Mouse (Mus musculus) intestine, embryonic 16.5 days (tissue): ENCODE results near the gene Zbtb37. TPM values are rescaled to one million over a fixed set of nuclear protein-coding genes. Genes with fewer than 3 reads are reported as not detected.

Source experiments
- ATAC-seq: fragments of 200-750 bp; cut with Nextera tagmentation; 2 replicates; pipeline ENCODE4 v1.8.0; 2017; ENCODE audit warnings: moderate TSS enrichment, moderate library complexity
- H3K27ac ChIP-seq: fragments of 300-500 bp; sonication (generic); 2 replicates; pipeline ENCODE4 v1.5.1; 2014; ENCODE audit warnings: mild to moderate bottlenecking, low read length
- H3K27me3 ChIP-seq: fragments of 300-500 bp; sonication (generic); replicated peaks from 2 replicates; pipeline ENCODE4 v1.6.1; 2014; ENCODE audit warnings: low read length, control low read depth, mixed read lengths; ENCODE audit not compliant: control insufficient read depth, insufficient read depth
- H3K36me3 ChIP-seq: fragments of 300-500 bp; sonication (generic); 2 replicates; pipeline ENCODE4 v1.6.1; 2014; ENCODE audit warnings: low read length, control low read depth; ENCODE audit not compliant: control insufficient read depth, insufficient read depth
- H3K4me1 ChIP-seq: fragments of 300-500 bp; sonication (generic); 2 replicates; pipeline ENCODE4 v1.6.1; 2014; ENCODE audit warnings: low read length, control low read depth, mixed read lengths; ENCODE audit not compliant: control insufficient read depth, insufficient read depth
- H3K4me2 ChIP-seq: fragments of 300-500 bp; sonication (generic); 2 replicates; pipeline ENCODE4 v1.6.1; 2014; ENCODE audit warnings: low read depth, low read length, control low read depth
- H3K4me3 ChIP-seq: fragments of 300-500 bp; sonication (generic); 2 replicates; pipeline ENCODE4 v1.5.1; 2014; ENCODE audit warnings: mild to moderate bottlenecking, low read length
- H3K9ac ChIP-seq: fragments of 300-500 bp; sonication (generic); 2 replicates; pipeline ENCODE4 v1.6.1; 2014; ENCODE audit warnings: low read depth, low read length
- H3K9me3 ChIP-seq: fragments of 300-500 bp; sonication (generic); 2 replicates; pipeline ENCODE4 v1.6.1; 2016; ENCODE audit warnings: low read length, control low read depth; ENCODE audit not compliant: control insufficient read depth
- WGBS: fragments of 180-500 bp; shearing (Covaris S2); extraction: QIAGEN DNeasy Blood & Tissue Kit; methylation state at CpG from one replicate; pipeline ENCODE4 v1.1.7; 2014; 5-methylcytosine and 5-hydroxymethylcytosine counted together
- polyA plus RNA-seq: library from polyadenylated mRNA; unstranded; fragments of >200 nt; fragmentation: Nextera tagmentation; extraction: Ambion mirVana; gene quantifications from 2 replicates; pipeline ENCODE4 v1.2.1, GENCODE M21; 2015

The Zbtb37 gene
- polyA plus RNA-seq, 1 experiment from 2014 or later, result 3.4 TPM

GRCm38 (mm10) chr1:160967268-160967667 is 67.4 kb downstream of the Zbtb37 start:
- Histone ChIP-seq H3K9ac (no peak overlapping the region), H3K27ac (no peak overlapping the region), H3K4me3 (no peak overlapping the region), H3K4me1 (no peaks in the 10 kb centered on the region), H3K9me3 (no peaks in the 10 kb centered on the region), H3K36me3 (peaks cover 14% of the 10 kb centered on the region), H3K4me2 (no peak overlapping the region), H3K27me3 (no peaks in the 10 kb centered on the region)
- ATAC-seq, result no peak
- 76% methylated on average over 1 of the region's 1 CpGs for WGBS

GRCm38 (mm10) chr1:160963199-160963598 is 71.5 kb downstream of the Zbtb37 start:
- Histone ChIP-seq H3K9me3 (no peaks in the 10 kb centered on the region), H3K4me1 (no peaks in the 10 kb centered on the region), H3K27ac (no peak overlapping the region), H3K9ac (no peak overlapping the region), H3K27me3 (no peaks in the 10 kb centered on the region), H3K36me3 (peaks cover 16% of the 10 kb centered on the region), H3K4me3 (no peak overlapping the region), H3K4me2 (no peak overlapping the region)
- 92% methylated on average over 7 of the region's 7 CpGs for WGBS
- ATAC-seq, result no peak

Other genes with a start within 250 kb of the Zbtb37 start
- 16.7 and 18.5 TPM in 2 replicates for gene Rabgap1l, start 241.6 kb downstream of the Zbtb37 start, polyA plus RNA-seq
- 4.9 and 5.1 TPM in 2 replicates for gene Rc3h1, start 128.4 kb downstream of the Zbtb37 start, polyA plus RNA-seq
- 5.4 and 16.6 TPM in 2 replicates for gene Serpinc1, start 56.3 kb downstream of the Zbtb37 start, polyA plus RNA-seq
- gene Dars2, start 35.8 kb upstream of the Zbtb37 start, polyA plus RNA-seq, result 43.1 and 47.5 TPM in 2 replicates
- 21.0 and 26.1 TPM in 2 replicates for gene Cenpl, start 35.9 kb upstream of the Zbtb37 start, polyA plus RNA-seq
- 9.9 and 10.8 TPM in 2 replicates for gene Klhl20, start 96.7 kb upstream of the Zbtb37 start, polyA plus RNA-seq
- 0.70 and 0.81 TPM in 2 replicates for gene Ankrd45, start 107.8 kb upstream of the Zbtb37 start, polyA plus RNA-seq
- not detected in 2 replicates for gene Tex50, start 124.5 kb upstream of the Zbtb37 start, polyA plus RNA-seq
- gene Prdx6, start 216.4 kb upstream of the Zbtb37 start, polyA plus RNA-seq, result 488 and 543 TPM in 2 replicates